Mouse (Mus musculus) 416B (cell line): ENCODE data around the gene Alox15.
"Not testable (repeated sequence)": the region's sequence is repeated elsewhere in the genome, so short reads cannot be mapped to it uniquely, and the experiment has no call there.

ENCODE experiments used
- DNase-seq: peaks from one replicate; pipeline ENCODE4 v3.0.0; 2011; ENCODE audit warnings: low read depth

The Alox15 gene

GRCm38 (mm10) chr11:70351868-70352267, at the start of gene Alox15:
Gene Alox15, minus strand, starts transcription at chr11:70352031.
- DNase-seq = no peak

DNA sequence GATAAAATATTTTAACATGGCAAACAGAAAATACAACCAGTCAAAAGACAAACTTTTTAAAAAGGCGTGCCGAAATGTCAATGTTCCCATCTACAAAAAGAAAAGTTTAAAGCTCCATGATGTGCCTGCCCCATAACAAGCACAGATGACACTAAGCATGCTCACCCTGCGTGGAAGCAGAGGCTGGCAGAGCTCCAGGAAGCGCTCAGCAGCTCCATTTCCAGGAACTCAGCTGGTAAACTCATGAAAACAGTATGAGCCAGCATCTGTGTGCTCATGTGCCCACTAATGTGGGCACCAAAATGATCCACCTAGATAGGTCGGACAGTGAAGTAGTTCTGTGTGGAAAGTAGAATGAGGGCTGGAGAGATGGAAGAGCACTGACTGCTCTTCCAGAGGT, 37.6 kb upstream of the Alox15 start:
- no peak for DNase-seq

GRCm38 (mm10) chr11:70387436-70387835, 35.6 kb upstream of the Alox15 start:
- no peak for DNase-seq

DNA sequence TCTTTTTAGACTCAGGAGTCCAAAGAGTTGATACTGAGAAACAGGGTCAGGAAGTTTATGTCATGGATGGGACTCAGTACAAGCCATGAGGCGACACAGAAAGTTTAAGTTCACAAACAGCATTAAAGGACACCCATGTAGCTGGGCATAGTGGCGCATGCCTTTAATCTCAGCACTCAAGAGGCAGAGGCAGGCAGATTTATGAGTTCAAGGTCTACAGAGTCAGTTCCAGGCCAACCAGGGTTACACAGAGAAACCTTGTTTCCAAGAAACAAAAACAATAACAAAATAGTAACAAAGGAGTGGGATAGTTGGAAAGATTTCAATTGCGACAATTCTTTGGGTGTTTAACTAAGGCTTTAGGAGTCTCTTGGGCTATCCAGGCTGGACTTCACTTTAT, 32.3 kb upstream of the Alox15 start:
- DNase-seq = no peak

GRCm38 (mm10) chr11:70381330-70381729, 29.5 kb upstream of the Alox15 start:
- DNase-seq = peak; percentile 50

GRCm38 (mm10) chr11:70380478-70381005, 28.7 kb upstream of the Alox15 start:
- peak; percentile 36 for DNase-seq

GRCm38 (mm10) chr11:70376054-70376453, 24.2 kb upstream of the Alox15 start:
- peak; percentile 94 for DNase-seq

DNA sequence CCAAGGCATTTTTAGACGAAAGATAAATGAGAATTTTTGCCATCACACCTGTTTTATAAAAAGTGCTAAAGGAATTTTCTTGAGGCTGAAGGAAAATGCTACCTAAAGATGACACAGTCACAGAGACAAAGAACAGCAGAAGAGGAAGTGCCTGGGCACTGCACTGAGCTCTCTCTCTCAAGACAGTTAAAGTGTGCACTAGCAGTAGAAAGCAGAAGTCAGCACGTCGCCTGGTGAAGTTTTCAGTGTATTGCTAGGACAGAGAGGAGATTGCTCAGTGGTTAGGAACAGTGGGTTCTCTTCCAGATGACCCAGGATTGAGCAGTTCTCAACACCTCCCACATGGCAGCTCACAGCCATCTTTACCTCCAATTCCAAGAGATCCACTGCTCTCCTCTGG, 22.5 kb upstream of the Alox15 start:
- peak; percentile 82 for DNase-seq

DNA sequence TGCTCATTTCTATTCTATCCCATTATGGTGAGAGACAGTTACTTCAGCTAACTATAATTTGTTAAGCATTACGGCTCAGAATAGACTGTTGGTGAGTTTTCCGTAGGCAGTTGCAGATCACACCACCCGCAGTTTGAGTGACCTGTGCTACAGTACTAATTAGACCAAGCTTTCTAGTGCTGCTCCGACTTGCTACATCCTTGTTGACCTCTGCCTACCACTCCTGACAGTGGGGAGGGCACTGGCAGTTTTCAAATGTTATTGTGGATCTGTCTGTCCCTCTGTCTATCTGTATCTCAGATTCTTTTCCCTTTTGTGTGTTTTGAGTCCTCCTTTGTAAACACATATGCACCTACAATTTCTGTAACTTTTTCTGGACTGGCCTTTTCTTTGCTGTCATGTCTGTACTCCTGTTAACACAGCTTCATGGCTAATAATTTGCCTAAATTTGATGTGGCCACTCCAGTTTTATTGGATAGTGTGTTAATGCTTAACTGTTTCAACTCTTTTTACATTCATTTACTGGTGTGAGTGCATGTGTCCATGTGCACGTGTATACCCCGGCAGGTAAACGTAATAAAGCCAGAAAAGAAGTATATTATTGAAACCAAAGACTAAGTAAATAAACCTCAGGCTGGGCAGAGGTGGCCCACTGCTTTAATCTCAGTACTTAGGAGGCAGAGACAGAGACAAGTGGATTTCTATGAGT, 21.2 kb upstream of the Alox15 start:
- DNase-seq = no peak

GRCm38 (mm10) chr11:70372396-70372795, 20.6 kb upstream of the Alox15 start:
- DNase-seq = peak; percentile 93

- not testable (repeated sequence) for DNase-seq
Measured at GRCm38 (mm10) chr11:70368626-70369025, 16.8 kb upstream of the Alox15 start.

DNA sequence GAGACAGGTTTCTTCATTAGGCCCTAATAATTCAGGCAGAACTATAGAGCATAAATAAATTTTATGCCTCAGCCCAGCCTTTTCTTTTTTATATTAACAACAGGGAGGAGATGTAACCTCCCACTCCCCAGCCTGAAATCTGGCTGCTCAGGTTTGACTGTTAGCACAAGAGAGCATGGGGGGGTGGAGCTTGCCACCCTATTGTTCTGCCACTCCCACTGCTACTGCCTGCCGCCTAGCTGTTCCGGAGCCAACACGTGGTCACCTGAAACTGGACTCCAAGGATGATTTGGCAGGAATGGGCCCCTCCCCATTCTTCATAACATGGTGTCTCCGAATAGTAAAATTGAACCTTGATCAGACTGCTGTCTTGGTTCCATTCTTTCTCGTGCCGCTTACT, 15.9 kb upstream of the Alox15 start:
- DNase-seq = not testable (repeated sequence)

- DNase-seq = no peak
Measured at GRCm38 (mm10) chr11:70348630-70349029, 3.2 kb downstream of the Alox15 start.

DNA sequence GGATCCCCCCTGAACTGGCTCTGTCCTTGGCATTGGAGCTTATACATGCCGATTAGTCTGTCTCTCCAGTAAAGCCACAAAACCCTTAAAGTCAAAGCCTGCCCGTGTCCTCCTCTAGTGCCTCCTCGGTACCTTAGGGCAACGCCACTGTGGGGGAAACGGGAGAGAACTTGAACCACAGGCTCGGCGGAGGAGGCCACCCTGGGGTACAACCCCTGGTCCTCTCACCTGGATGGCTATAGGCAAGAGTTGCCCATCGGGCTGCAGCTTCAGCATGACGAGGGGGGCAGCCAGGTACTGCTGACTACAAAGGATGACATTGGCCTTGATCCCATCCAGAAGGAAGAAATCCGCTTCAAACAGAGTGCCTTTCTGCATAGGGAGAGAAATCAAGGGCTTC, 4.0 kb downstream of the Alox15 start:
- DNase-seq = no peak

GRCm38 (mm10) chr11:70345546-70345945, 6.3 kb downstream of the Alox15 start:
- no peak for DNase-seq

DNA sequence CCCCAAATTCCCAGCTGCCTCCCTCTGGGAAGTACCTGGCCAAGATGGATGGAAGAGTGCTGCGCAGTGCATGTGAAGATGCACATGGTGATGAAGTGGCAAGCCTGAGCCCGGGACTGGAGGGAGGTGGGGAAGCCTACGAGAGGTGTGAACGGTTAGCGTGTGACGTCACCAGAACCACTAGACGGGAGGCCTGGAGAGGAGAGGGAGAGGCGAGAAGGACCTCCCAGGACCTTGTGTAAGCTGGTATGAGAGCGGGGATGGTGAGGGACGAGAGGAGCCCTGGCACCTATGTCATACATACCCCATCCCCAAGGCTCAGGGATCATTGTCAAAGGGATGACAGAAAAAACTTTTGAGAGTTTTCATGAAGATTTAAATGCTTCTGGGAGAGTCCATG, 6.8 kb downstream of the Alox15 start:
- DNase-seq = no peak

DNA sequence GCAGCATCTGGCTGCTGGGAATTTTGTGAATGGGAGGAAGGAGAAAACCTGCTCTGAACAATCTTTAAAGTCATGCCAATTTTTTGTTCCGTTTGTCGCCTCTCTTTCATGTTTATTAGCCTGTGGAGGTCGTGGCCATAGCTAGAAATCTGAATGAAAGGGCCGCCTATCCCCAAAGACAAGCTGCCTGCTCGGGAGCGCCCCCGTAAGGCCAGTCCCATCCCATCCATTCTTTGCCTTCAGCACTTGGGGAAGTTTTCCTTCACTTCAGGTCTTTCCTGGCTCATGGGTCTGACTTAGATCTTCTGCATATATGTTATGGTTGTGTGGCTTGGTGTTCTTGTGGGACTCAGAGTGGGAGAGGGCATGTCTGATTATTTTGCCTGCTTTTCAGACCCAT, 12.3 kb downstream of the Alox15 start:
- DNase-seq = no peak

DNA sequence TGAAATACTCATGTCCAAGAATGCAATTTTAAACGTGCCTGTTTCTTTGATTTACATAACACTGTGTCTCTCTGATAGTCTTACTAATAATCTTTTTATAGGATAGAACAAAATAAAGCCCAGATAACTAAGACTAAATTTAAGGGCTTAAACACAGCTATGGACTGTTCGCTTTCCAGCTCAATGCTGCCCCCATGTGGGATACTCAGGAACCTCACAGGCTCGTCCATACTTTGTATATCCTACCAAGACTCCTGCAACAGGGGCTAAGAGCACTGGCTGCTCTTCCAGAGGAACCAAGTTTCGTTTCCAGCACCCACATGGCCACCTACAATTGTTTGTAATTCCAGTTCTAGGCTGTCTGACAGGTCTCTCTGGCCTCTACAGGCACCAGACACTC, 17.4 kb downstream of the Alox15 start:
- DNase-seq = peak; percentile 70

- DNase-seq = no peak
Measured at GRCm38 (mm10) chr11:70324726-70325125, 27.1 kb downstream of the Alox15 start.

- DNase-seq = no peak
Measured at GRCm38 (mm10) chr11:70322528-70322927, 29.3 kb downstream of the Alox15 start, which contains the start of gene Alox12e. Gene Alox12e, minus strand, starts transcription at chr11:70322628.

DNA sequence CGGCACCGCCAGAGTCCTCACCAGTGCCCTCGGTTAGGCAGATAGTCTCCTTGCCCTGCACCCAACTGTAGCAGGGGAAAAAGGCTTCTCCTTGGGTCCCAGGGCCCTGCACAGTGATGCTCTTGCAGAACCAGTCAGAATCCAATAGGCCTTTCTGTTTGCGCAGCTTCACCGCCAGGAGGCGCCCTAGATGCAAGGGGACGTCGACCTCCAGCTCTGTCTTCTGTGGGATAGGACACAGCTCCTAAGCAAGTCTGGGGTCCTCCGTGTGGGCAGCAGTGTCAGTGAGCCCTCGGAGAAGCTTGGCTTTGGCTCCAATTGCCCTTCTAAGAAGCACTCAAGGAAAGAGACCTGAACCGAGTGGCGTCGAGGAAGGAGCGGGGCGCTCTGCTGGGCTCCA, 30.2 kb downstream of the Alox15 start:
- DNase-seq = peak; percentile 62

DNA sequence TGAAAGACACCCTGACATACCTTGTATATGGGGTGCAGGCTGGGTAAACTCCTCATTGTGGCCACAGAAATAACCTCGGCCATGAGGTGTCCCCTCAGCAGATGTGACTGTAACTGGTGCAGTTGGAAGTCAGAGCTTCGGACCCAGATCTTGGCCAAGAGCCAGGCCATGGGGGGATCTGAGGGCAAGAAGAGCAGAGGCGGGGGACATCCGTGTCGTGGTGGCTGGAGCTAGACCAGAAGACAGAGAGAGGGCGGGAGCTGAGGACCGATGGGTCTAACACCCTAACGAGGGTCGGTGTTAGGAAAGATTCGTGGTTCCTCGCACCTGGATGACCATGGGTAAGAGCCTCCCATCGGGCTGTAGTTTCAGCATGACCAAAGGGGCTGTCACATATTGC, 32.2 kb downstream of the Alox15 start:
- DNase-seq = no peak

- peak; percentile 72 for DNase-seq
Measured at GRCm38 (mm10) chr11:70313833-70314232, 38.0 kb downstream of the Alox15 start.

GRCm38 (mm10) chr11:70309341-70309740, 42.5 kb downstream of the Alox15 start:
- DNase-seq = peak; percentile 68
